Mouse (Mus musculus) embryonic facial prominence, embryonic 12.5 days (tissue): Measurements from ENCODE around the gene Olfr1371. TPM values are rescaled to one million over a fixed set of nuclear protein-coding genes. Genes with fewer than 3 reads are reported as not detected.
A peak's percentile ranks its signal among the peaks of the same experiment; 100 is the strongest.

Experiments used
- ATAC-seq: fragments of 200-750 bp; cut with Nextera tagmentation; 2 replicates; pipeline ENCODE4 v1.8.0; 2017; ENCODE audit not compliant: insufficient number of reproducible peaks, insufficient read depth, low FRiP score, low TSS enrichment
- H3K27ac ChIP-seq: fragments of 300-500 bp; sonication (generic); 2 replicates; pipeline ENCODE4 v1.5.1; 2016; ENCODE audit warnings: mild to moderate bottlenecking
- H3K27me3 ChIP-seq: fragments of 300-500 bp; sonication (generic); 2 replicates; pipeline ENCODE4 v1.6.1; 2016; ENCODE audit warnings: mild to moderate bottlenecking, moderate library complexity
- H3K36me3 ChIP-seq: fragments of 300-500 bp; sonication (generic); 2 replicates; pipeline ENCODE4 v1.6.1; 2016; ENCODE audit warnings: mild to moderate bottlenecking
- H3K4me1 ChIP-seq: fragments of 300-500 bp; sonication (generic); 2 replicates; pipeline ENCODE4 v1.6.1; 2016
- H3K4me2 ChIP-seq: fragments of 300-500 bp; sonication (generic); replicated peaks from 2 replicates; pipeline ENCODE4 v1.6.1; 2016; ENCODE audit warnings: mild to moderate bottlenecking, moderate library complexity
- H3K4me3 ChIP-seq: fragments of 300-500 bp; sonication (generic); 2 replicates; pipeline ENCODE4 v1.5.1; 2016; ENCODE audit warnings: mild to moderate bottlenecking
- H3K9ac ChIP-seq: fragments of 300-500 bp; sonication (generic); 2 replicates; pipeline ENCODE4 v1.6.1; 2016; ENCODE audit warnings: mild to moderate bottlenecking, moderate library complexity
- H3K9me3 ChIP-seq: fragments of 300-500 bp; sonication (generic); 2 replicates; pipeline ENCODE4 v1.6.1; 2016; ENCODE audit warnings: mild to moderate bottlenecking, moderate library complexity
- WGBS: fragments of 180-500 bp; shearing (Covaris S2); methylation state at CpG from one replicate; pipeline ENCODE4 v1.1.7; 2016; 5-methylcytosine and 5-hydroxymethylcytosine counted together
- polyA plus RNA-seq: library from polyadenylated mRNA; unstranded; fragments of >200 nt; fragmentation: Nextera tagmentation; extraction: Ambion mirVana; gene quantifications from 2 replicates; pipeline ENCODE4 v1.2.1, GENCODE M21; 2016

Gene Olfr1371
- polyA plus RNA-seq: not detected in 2 replicates

DNA sequence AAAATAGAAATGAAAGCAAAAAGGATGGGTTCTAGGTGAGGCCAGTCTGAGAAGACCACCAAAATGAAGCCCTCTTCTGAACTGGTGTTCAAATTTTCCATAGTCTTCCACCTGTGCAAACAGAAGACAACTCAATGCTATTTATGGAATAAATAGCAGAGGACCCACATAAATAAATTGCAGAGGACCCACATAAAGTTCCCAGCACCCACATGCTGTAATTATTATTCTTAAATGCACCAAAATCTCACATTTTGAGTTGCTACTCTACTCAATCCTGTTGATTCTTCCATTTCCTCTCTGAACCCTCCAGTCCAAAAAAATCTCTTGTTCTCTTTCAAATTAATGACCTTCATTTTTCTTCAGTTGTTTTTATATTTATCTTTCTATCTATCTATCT lies at the start of gene Olfr1371:
Gene Olfr1371 (minus strand): TSS at position 101 of the 400 bp plus-strand sequence.
- no peak for ATAC-seq
- H3K27ac ChIP-seq: no peak within 1 kb of the TSS
- H3K4me2 ChIP-seq: no peak within 1 kb of the TSS
- H3K27me3 ChIP-seq: no peaks in the 10 kb centered on the region
- H3K9ac ChIP-seq: no peak within 1 kb of the TSS; the same call in 1 of the 2 replicates
- H3K4me1 ChIP-seq: no peaks in the 10 kb centered on the region
- H3K36me3 ChIP-seq: no peaks in the 10 kb centered on the region
- no peak within 1 kb of the TSS for H3K4me3 ChIP-seq
- no peaks in the 10 kb centered on the region for H3K9me3 ChIP-seq

DNA sequence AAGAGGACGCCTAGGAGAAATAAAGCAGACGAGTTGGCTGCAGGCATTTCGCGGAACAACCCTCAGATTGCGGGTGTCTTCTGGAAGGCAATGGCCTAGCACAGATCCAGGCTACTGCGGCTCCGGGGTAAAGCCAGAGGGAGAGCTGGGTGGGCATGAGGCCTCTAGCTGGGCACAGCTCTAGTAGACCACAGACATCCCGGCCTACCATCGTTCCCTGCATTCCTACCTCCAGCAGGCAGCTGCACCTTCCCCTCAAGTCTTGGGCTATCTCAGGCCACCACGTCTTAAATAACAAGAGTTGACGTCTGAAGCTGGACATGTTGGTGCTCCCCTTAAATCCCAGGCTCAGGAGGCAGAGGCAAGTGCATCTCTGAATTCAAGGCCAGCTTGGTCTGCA lies 48.6 kb upstream of the Olfr1371 start:
- peak overlapping the region; percentile 11; the same call in 1 of the 2 replicates for H3K9ac ChIP-seq
- H3K27ac ChIP-seq: no peak overlapping the region
- ATAC-seq: no peak
- no peak overlapping the region for H3K4me2 ChIP-seq
- 90% methylated on average over 11 of the region's 11 CpGs for WGBS
- H3K4me3 ChIP-seq: no peak overlapping the region
- peaks cover 18% of the 10 kb centered on the region; the same call in 1 of the 2 replicates for H3K4me1 ChIP-seq
- no peaks in the 10 kb centered on the region for H3K27me3 ChIP-seq
- H3K9me3 ChIP-seq: no peaks in the 10 kb centered on the region
- no peaks in the 10 kb centered on the region for H3K36me3 ChIP-seq

DNA sequence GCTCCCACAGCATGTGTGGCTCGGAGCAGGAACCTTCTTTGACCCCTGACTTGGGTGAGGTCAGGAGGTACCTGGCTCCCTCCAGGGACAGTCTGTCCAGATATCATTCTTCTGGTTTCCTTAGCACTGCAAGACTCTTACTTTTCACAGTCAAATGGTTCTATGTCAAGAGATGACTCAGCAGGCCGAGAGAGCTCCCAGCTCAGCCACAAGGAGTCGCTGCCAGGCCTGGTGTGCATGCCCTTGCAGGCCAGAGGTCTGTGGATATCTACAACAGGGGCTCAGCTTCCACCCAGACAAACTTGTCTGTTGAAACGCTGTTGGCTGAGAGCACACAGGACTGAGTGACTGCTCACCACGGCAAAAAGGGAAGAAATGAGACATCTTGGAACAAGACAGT lies 48.1 kb upstream of the Olfr1371 start:
- 58% methylated on average over 5 of the region's 5 CpGs for WGBS
- Histone ChIP-seq H3K4me3 (no peak overlapping the region), H3K4me2 (no peak overlapping the region), H3K9ac (no peak overlapping the region), H3K9me3 (no peaks in the 10 kb centered on the region), H3K27ac (no peak overlapping the region), H3K27me3 (no peaks in the 10 kb centered on the region), H3K36me3 (no peaks in the 10 kb centered on the region), H3K4me1 (peaks cover 18% of the 10 kb centered on the region; the same call in 1 of the 2 replicates)
- no peak for ATAC-seq

DNA sequence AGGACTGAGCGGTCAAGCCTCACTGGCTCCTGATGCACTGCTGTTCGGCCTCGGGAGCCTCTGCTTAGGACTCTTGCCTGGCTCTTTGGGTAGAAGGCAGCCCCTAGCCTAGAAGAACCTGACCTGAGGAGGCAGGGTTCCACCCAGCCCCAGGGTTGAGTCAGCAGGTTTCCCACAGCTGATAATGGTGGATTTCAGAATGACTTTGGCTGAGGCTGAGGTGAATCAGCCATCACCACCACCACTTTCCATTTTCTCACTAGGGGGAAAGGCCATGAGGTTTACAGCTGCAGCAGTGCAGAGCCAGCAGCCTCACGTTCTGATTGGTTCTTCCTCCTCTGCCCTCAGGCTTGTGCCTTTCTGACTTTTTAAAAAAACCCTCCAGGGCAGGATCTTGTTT lies 47.1 kb upstream of the Olfr1371 start:
- H3K9ac ChIP-seq: no peak overlapping the region
- no peaks in the 10 kb centered on the region for H3K27me3 ChIP-seq
- H3K9me3 ChIP-seq: no peaks in the 10 kb centered on the region
- WGBS: 63% methylated on average over 4 of the region's 4 CpGs
- peaks cover 4% of the 10 kb centered on the region; the same call in 1 of the 2 replicates for H3K36me3 ChIP-seq
- H3K4me3 ChIP-seq: no peak overlapping the region
- no peak for ATAC-seq
- H3K27ac ChIP-seq: no peak overlapping the region
- H3K4me2 ChIP-seq: no peak overlapping the region
- peaks cover 10% of the 10 kb centered on the region; the same call in 1 of the 2 replicates for H3K4me1 ChIP-seq

DNA sequence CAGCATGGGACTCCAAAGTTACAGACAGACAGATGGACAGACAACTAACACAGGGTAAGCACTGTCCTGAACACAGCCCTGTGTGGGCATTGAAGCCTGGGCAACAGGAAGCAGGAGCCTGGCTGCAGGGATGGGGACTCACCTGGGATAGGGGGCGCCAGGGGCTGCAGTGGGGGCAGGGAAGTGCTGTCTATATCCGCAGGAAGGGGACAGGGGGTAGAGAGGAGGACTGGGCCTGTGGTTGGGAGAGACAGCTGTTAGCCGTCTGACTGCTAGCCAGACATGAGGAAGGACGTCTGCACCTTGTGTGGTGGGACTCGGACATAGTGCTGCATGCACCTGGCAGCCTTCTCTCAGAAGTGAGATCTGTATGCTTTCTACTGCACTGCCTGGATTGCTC lies 44.9 kb upstream of the Olfr1371 start:
- Histone ChIP-seq H3K36me3 (peaks cover 8% of the 10 kb centered on the region; the same call in 1 of the 2 replicates), H3K4me2 (no peak overlapping the region), H3K9me3 (no peaks in the 10 kb centered on the region), H3K27me3 (no peaks in the 10 kb centered on the region), H3K4me3 (no peak overlapping the region), H3K27ac (no peak overlapping the region), H3K9ac (no peak overlapping the region), H3K4me1 (peaks cover 4% of the 10 kb centered on the region; the same call in 1 of the 2 replicates)
- ATAC-seq: no peak
- WGBS: 66% methylated on average over 5 of the region's 5 CpGs

DNA sequence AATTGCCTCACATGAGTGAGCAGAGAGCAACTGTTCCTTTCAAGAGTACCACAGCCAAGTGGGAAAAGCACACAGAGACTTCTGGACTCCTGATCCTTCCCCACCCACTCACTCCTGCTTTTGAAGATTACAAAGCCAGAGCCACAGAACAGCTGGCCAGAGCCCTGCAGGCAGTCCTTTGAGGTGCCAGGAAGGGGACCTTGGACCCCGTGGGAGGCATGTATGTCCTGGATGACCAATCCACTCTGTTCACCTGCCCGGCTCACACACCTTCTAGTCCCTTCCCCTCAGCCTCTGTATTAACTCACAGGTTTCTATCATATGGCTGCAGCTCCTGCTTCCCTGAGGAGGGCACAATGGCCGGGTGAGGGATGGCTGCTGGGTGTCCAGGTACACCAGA lies 43.6 kb upstream of the Olfr1371 start:
- Histone ChIP-seq H3K27ac (no peak overlapping the region), H3K27me3 (no peaks in the 10 kb centered on the region), H3K4me2 (no peak overlapping the region), H3K4me3 (no peak overlapping the region), H3K9ac (no peak overlapping the region), H3K9me3 (no peaks in the 10 kb centered on the region), H3K36me3 (peaks cover 8% of the 10 kb centered on the region; the same call in 1 of the 2 replicates), H3K4me1 (peaks cover 4% of the 10 kb centered on the region; the same call in 1 of the 2 replicates)
- WGBS: 84% methylated on average over 3 of the region's 3 CpGs
- ATAC-seq: no peak

DNA sequence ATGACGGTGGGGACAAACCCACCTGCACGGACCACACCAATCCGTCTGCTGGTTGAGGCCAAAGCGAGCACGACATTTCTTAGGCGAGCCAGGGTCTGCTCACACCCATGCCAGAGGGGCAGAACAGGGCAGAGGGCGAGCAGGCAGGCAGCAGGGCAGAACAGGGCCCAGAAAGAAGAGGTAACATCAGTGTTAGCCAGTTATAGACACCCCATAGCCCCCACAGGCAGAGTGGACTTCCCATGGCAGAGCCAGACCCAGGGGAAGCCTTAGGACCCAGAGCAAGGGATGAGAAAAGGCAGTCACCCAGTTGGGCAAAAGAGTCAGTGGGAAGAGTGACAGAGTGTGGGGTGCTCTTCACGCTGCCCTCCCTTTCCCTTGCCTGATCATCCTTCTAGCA lies 41.3 kb upstream of the Olfr1371 start:
- WGBS: 87% methylated on average over 8 of the region's 8 CpGs
- H3K4me3 ChIP-seq: no peak overlapping the region
- H3K9me3 ChIP-seq: no peaks in the 10 kb centered on the region
- H3K4me1 ChIP-seq: peaks cover 4% of the 10 kb centered on the region; the same call in 1 of the 2 replicates
- H3K4me2 ChIP-seq: no peak overlapping the region
- no peak overlapping the region for H3K9ac ChIP-seq
- no peak overlapping the region for H3K27ac ChIP-seq
- no peaks in the 10 kb centered on the region for H3K27me3 ChIP-seq
- ATAC-seq: no peak
- H3K36me3 ChIP-seq: peaks cover 10% of the 10 kb centered on the region

DNA sequence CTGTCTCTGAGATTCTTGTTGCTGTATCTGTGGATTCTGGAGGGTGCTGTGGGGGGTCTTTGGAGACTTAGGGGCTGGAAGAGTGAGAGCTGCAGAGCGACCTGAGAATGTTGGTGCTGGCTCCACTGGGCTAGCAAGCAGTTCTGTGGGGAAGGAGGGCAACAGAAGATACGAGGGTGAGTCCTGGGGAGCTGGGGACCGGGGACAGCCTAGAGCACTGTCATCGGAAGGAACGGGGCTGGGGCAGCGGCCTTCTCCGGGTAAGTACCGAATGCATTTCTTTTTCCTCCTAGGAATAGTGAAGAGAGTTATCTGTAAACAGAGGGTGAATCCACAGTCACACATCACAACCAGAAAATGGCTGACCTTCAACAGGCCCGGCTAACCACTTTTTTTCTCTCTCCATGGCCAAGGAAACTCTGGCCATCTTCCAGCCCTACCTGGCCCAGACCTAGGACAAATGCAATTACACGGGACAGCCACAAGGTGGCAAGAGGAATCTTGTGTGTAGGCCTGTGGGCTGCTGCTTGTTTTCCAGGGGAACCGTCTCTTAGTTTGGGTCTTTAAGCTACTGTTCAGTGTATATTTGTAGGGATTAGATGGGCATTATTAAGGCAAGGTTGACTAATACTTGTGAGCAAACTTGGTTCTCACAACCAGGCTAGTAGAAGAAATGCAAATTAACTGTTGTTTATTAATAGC lies 40.0 kb upstream of the Olfr1371 start:
- WGBS: 67% methylated on average over 11 of the region's 11 CpGs
- H3K27ac ChIP-seq: no peak overlapping the region

DNA sequence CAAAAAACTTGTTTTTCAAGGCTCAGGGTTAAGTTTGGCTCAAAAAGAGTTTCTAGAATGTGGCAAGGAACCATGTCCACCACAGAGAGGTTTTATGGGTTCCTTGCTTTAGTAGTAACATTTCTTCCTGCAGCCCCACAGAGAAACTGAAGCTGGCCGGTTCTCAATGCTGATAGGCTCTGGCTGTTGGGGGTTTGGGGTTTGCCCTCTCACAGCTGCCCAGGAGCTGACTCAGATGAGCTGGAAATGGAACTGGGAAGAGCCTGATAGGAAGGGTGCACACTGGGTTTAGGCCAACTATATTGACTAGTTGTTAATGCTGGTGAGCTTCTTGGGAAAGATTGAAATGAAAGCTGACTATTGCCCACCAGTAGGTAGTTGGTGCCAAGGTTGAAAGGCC lies 38.9 kb upstream of the Olfr1371 start:
- Histone ChIP-seq H3K27me3 (no peaks in the 10 kb centered on the region), H3K9me3 (no peaks in the 10 kb centered on the region), H3K27ac (no peak overlapping the region), H3K4me1 (no peaks in the 10 kb centered on the region), H3K4me2 (no peak overlapping the region), H3K4me3 (no peak overlapping the region), H3K36me3 (peaks cover 22% of the 10 kb centered on the region), H3K9ac (no peak overlapping the region)
- ATAC-seq: no peak
- 77% methylated on average over 1 of the region's 1 CpGs for WGBS

More for the DNA sequence above, 40.0 kb upstream of the Olfr1371 start:
- Histone ChIP-seq H3K4me1 (peaks cover 4% of the 10 kb centered on the region; the same call in 1 of the 2 replicates), H3K4me2 (no peak overlapping the region), H3K9ac (no peak overlapping the region), H3K27me3 (no peaks in the 10 kb centered on the region), H3K4me3 (no peak overlapping the region), H3K36me3 (peaks cover 17% of the 10 kb centered on the region), H3K9me3 (no peaks in the 10 kb centered on the region)
- no peak for ATAC-seq

DNA sequence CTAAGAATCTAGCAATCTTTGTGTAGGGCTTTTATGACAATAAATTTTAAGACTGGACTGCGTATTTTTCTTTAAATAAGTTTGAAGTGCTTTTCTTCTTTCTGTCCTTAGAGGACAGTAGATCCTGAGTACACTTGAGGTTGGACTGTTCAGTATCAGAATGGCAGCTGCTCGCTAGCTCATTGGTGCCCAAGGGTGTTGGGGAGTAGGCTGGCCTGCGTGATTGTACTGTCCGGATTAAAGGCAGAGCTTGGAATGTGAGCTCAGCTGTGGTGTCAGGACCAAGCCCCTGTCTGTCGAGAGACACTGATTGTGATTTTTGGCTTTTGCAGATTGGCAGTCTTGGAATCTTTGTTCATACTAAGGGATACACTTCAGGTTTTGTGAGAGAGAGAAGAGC lies 38.0 kb upstream of the Olfr1371 start:
- H3K27ac ChIP-seq: no peak overlapping the region
- ATAC-seq: no peak
- 76% methylated on average over 5 of the region's 5 CpGs for WGBS

DNA sequence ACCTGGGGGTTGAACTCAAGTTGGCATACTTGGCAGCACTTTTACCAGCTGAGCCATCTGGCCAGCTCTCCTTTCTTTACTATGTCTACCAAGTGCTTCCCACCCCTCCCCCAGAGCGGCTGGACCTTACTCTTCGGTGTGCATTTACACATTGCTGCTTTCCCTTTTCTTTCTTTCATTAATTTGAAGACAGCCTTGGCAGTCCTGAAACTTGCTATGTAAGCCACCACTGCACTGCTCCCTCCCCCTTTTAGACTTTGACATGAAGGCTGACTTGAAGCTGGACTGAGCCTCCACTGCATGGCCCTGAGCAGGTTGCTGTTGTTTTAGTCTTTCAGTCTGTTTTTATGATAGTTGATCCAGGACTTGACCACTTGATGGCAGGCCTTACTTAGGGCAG lies 35.7 kb upstream of the Olfr1371 start:
- Histone ChIP-seq H3K27me3 (no peaks in the 10 kb centered on the region), H3K9ac (no peak overlapping the region), H3K4me2 (no peak overlapping the region), H3K9me3 (no peaks in the 10 kb centered on the region), H3K36me3 (peaks cover 39% of the 10 kb centered on the region), H3K4me3 (no peak overlapping the region), H3K4me1 (no peaks in the 10 kb centered on the region), H3K27ac (no peak overlapping the region)
- ATAC-seq: no peak
- WGBS: 94% methylated on average over 2 of the region's 2 CpGs

More for the DNA sequence above, 38.0 kb upstream of the Olfr1371 start:
- no peak overlapping the region for H3K4me3 ChIP-seq
- H3K4me1 ChIP-seq: no peaks in the 10 kb centered on the region
- no peaks in the 10 kb centered on the region for H3K9me3 ChIP-seq
- H3K27me3 ChIP-seq: no peaks in the 10 kb centered on the region
- H3K9ac ChIP-seq: no peak overlapping the region
- peaks cover 29% of the 10 kb centered on the region for H3K36me3 ChIP-seq
- no peak overlapping the region for H3K4me2 ChIP-seq

DNA sequence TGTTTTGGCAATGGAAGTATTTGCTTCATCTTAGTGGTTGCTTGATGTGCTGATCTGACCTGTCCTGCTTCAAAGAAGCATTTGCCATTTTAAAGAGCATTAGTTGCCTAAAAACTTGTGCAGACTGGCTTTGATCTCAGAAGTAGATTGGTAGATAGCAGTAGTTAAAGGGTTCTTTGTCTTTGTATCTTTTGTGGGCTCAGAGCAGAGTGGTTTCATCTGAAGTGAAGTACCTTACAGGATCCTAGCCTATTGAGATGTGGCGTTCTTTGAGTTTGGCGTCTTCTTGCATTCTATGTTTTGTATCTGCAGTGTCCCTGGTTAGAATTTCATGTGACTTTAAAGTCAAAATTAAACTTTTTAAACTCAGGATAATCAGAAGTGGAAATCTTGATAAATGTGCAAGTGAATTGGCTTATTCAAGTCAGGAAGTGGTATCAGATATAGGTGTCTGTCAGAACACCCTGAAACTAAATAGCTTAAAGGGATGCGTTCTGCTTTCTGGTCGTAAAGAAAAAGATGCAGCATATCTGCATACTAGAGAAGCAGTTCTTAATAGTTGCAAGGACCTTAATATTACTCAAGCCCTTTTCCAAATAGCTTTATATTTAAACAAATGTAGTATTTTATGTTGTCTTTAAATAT lies 27.2 kb upstream of the Olfr1371 start:
- Histone ChIP-seq H3K9me3 (no peaks in the 10 kb centered on the region), H3K4me2 (no peak overlapping the region), H3K4me3 (no peak overlapping the region), H3K9ac (no peak overlapping the region), H3K27me3 (no peaks in the 10 kb centered on the region), H3K27ac (no peak overlapping the region), H3K36me3 (peaks cover 64% of the 10 kb centered on the region), H3K4me1 (no peaks in the 10 kb centered on the region)
- no peak for ATAC-seq
- 87% methylated on average over 4 of the region's 4 CpGs for WGBS
